Mouse (Mus musculus) mature B cell (primary cell): Measurements from ENCODE around the gene Cox8c.

Experiments
- in situ Hi-C: fragments of 300-500 bp; cut with MboI; formaldehyde crosslinking; loops from 2 replicates; pipeline ENCODE4 v1.14.3; 2019

The Cox8c gene

DNA sequence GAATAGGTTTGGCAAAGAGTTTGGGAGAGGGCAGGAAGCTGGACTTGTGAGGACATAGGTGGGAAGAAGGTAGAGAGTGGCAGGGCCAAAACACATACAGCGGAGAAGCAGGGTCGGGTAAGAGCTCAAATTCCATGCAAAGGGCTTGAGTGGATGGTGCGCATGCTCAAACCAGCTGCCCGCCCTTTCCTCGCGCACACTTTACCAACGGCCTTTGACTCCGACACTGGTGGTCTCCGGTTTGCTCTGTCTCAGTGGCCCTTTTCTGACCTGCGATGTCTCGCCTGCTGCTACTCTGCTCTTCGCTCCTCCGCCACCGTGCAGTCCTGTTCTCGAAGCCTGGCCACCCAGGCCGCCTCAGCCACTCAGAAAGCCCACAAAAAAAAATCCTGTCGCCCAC is at the start of gene Cox8c:
TSS of gene Cox8c (plus strand) at position 226 of the 400 bp plus-strand sequence.
- in situ Hi-C loops: no loop called here

DNA sequence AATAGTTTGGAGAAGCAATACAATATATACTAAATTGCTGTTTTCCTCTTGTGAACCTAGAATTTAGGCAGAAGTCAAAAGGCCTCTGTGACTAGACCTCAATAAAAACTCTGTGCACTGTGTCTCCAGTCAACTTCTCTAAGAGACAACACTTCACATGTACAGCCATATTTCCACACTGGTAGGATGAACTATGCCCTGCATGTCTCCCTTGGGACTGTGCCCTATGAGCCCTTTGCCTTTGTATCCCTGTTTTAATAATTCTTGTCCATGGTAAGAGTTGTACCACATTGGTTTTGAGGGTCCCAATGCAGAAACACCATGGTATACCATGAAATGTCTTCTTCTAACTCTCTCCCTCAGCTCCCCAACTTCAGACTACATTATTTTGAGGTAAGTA is 38.3 kb upstream of the Cox8c start:
- in situ Hi-C loops: no loop called here

DNA sequence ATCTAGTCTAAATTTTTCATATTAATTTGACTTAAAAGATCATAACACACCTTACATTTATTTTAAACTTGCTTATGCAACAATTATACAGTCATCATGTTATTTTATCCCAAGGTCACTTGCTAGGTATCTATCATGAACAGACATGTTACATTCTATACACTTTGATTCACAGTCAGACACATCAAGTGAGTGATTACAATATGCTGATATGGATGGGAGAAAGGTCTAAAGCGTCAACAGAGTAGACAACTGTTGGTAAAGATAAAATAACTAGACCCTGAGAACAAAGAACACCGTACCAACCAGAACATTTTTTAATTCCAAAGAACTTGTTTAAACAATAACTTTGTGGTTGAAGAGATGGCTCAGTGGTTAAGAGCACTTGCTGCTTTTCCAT is 29.3 kb upstream of the Cox8c start:
- in situ Hi-C loops: no loop called here

DNA sequence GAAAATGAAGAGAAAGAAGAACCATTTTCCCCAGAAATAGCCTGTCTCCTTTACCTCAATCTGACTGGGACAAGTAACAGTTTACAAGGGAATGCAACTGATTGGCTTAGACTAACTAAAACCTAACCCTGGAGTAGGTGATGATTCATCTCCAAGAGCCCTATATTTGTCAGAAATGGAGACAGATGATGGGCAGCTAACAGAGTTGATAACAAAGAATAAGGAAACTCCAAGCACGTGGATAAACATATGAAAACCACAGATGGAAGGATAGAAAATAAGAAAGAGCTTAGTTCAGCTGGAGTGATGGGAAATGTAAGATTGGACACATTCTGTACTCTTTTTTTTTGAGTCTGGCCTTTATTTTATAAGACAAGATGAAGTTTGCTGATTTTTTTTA is 28.6 kb upstream of the Cox8c start:
- in situ Hi-C loops: no loop called here

- in situ Hi-C loops: no loop called here
Measured at GRCm38 (mm10) chr12:102877301-102878030, 21.6 kb upstream of the Cox8c start.

GRCm38 (mm10) chr12:102878031-102878823 is 20.9 kb upstream of the Cox8c start, which contains the start of gene Btbd7:
Gene Btbd7 (minus strand): TSS chr12:102878471.
- in situ Hi-C loops: no loop called here

DNA sequence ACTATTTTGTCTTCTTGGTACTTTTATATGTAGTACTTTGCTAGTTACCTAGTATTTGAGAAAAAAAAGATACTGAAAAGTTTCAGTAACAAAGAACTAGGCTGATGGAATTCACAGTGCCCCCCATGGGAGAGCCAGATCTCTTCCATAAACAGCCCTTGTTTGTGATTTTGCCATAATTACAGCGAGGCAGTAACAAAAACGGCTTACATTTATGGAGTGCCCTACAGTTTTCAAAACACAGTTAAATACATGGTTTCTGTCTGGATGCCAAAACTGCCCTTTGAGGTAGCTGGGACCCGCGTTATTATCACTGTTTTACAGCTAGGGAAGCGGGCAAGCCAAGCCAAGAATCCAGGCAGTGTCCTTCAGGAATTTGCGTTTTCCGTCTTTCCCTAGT is 20.2 kb upstream of the Cox8c start:
- in situ Hi-C loops: no loop called here

- in situ Hi-C loops: no loop called here
Measured at GRCm38 (mm10) chr12:102885735-102886134, 13.4 kb upstream of the Cox8c start.

DNA sequence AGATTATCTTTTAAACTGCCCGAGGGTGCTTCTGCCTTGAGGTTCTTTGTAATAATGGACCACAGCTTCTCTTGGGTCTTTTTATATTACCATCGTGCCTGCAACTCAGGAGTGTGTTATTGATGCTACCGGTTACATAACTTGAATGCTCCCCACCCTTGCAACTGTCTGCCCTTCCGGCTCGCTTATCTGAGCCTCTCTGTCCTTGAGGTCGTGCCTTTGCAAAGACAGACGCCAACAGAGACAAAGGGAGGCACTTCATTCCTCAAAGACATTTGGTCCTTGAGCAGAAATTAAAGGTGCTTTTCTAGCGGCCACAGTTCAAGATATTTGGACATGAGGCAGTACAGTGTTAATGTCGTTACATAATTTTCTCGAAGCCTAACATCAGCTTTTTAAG is 11.8 kb upstream of the Cox8c start:
- in situ Hi-C loops: no loop called here

GRCm38 (mm10) chr12:102888568-102888967 is 10.5 kb upstream of the Cox8c start:
- in situ Hi-C loops: no loop called here

GRCm38 (mm10) chr12:102908191-102908590 is 9.1 kb downstream of the Cox8c start:
- in situ Hi-C loops: no loop called here

DNA sequence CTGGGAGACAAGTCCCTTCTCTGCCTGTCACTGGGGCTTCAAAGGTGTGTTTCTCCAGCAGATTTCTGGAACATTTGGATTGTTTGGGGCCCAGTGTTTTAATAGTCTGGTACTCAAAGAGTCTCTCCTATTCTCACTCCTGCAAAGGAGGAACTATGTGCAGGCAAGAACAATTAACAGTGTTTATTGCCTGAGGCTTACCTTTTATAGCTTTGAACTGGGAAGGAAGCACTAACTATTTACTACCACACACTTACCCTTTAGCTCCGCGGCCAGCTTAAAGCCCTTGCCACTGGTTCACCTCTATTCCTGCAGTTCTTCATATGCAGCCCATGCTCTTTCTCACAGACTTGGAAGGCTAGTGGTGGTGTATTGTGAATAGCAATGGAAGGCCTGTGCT is 17.0 kb downstream of the Cox8c start:
- in situ Hi-C loops: no loop called here

- in situ Hi-C loops: no loop called here
Measured at GRCm38 (mm10) chr12:102929764-102930163, 30.6 kb downstream of the Cox8c start.

DNA sequence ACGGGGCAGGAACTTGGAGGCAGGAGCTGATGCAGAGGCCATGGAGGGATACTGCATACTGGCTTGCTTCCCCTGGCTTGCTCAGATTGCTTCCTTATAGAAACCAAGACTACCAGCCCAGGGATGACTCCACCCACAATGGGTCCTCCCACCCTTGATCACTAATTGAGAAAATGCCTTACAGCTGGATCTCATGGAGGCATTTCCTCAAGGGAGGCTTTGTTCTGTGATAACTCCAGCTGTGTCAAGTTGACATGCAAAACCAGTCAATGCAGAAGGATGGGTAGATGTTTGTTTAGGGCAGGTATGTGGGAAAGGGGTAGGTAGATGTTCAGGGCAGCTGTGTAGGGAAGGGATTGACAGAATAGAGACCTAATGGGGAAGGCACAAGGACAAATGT is 31.2 kb downstream of the Cox8c start:
- in situ Hi-C loops: no loop called here

GRCm38 (mm10) chr12:102930789-102931188 is 31.7 kb downstream of the Cox8c start:
- in situ Hi-C loops: no loop called here

GRCm38 (mm10) chr12:102935892-102936291 is 36.8 kb downstream of the Cox8c start:
- in situ Hi-C loops: no loop called here

DNA sequence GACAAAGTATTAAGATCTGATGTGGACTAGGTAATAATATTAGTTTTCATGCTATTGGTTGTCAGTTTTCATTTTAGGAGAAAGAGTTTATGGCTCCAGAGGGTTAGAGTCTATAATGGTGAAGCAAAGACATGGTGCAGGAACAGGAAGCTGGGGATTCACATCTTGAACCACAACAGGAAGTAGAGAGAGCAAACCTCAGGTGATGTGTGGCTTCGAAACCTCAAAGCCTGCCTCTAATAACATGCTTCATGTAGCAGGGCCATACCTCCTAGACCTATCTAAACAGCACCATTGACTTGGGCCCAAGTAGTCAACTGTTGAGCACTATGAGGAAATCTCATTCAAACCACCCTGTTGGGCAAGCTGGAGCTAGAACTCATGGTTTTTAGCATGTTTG is 46.5 kb downstream of the Cox8c start:
- in situ Hi-C loops: no loop called here

- in situ Hi-C loops: no loop called here
Measured at GRCm38 (mm10) chr12:102947826-102948225, 48.7 kb downstream of the Cox8c start.

DNA sequence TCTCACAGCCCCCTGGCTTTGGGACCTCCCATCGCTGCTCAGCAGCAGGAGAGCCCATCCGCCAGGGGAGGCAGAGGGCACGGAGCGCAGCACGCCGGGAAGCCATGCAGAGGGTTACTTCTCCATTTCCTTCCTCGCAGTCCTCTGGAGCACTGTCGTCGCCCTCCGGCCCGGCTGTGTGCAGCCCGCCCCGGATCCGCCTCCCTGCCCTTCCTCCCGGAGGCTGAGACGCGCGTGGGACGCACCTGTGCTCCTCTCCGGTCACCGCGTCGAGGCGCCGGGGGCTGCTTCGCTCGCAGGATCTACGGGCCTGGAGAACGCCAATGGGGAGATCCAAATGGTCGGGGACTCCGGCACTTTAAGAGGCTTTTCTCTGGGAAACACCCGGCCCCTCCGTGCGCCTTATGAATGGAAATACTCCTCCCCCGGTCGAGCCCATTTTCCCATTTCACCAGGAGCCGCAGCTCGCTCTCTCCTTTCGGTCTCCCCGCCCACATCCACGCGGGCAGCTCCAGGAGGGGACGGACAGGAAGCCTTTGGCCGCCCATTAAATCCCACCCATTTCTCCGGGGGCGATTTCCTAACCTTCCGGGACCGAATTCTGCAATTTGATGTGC is 49.8 kb downstream of the Cox8c start, which contains the start of gene Unc79:
TSS of gene Unc79 (plus strand) at position 82 of the 617 bp plus-strand sequence.
- in situ Hi-C loops: no loop called here

GRCm38 (mm10) chr12:102949395-102950208 is 50.5 kb downstream of the Cox8c start:
- in situ Hi-C loops: no loop called here
